Mouse (Mus musculus) stomach, embryonic 15.5 days (tissue): ENCODE results near the gene Olfr552. TPM values are rescaled to one million over a fixed set of nuclear protein-coding genes. Genes with fewer than 3 reads are reported as not detected.
"Not testable (repeated sequence)": the region's sequence is repeated elsewhere in the genome, so short reads cannot be mapped to it uniquely, and the experiment has no call there.

Experiments
- ATAC-seq: fragments of 200-750 bp; cut with Nextera tagmentation; 2 replicates; pipeline ENCODE4 v1.8.0; 2017; ENCODE audit warnings: low read depth, moderate number of reproducible peaks, moderate TSS enrichment; ENCODE audit not compliant: insufficient read depth, low FRiP score
- H3K27ac ChIP-seq: fragments of 300-500 bp; sonication (generic); 2 replicates; pipeline ENCODE4 v1.5.1; 2015; ENCODE audit warnings: mild to moderate bottlenecking, inconsistent platforms
- H3K27me3 ChIP-seq: fragments of 300-500 bp; sonication (generic); replicated peaks from 2 replicates; pipeline ENCODE4 v1.6.1; 2015; ENCODE audit warnings: inconsistent platforms
- H3K36me3 ChIP-seq: fragments of 300-500 bp; sonication (generic); 2 replicates; pipeline ENCODE4 v1.6.1; 2015; ENCODE audit warnings: inconsistent platforms
- H3K4me1 ChIP-seq: fragments of 300-500 bp; sonication (generic); 2 replicates; pipeline ENCODE4 v1.6.1; 2015; ENCODE audit warnings: inconsistent platforms
- H3K4me2 ChIP-seq: fragments of 300-500 bp; sonication (generic); 2 replicates; pipeline ENCODE4 v1.6.1; 2015; ENCODE audit warnings: mild to moderate bottlenecking, inconsistent platforms
- H3K4me3 ChIP-seq: fragments of 300-500 bp; sonication (generic); replicated peaks from 2 replicates; pipeline ENCODE4 v1.5.1; 2015; ENCODE audit warnings: inconsistent platforms
- H3K9ac ChIP-seq: fragments of 300-500 bp; sonication (generic); 2 replicates; pipeline ENCODE4 v1.6.1; 2015; ENCODE audit warnings: inconsistent platforms
- H3K9me3 ChIP-seq: fragments of 300-500 bp; sonication (generic); 2 replicates; pipeline ENCODE4 v1.6.1; 2016; ENCODE audit warnings: inconsistent platforms
- WGBS: fragments of 180-500 bp; shearing (Covaris S2); methylation state at CpG from one replicate; pipeline ENCODE4 v1.1.7; 2015; 5-methylcytosine and 5-hydroxymethylcytosine counted together
- polyA plus RNA-seq: library from polyadenylated mRNA; unstranded; fragments of >200 nt; fragmentation: Nextera tagmentation; extraction: Ambion mirVana; gene quantifications from 2 replicates; pipeline ENCODE4 v1.2.1, GENCODE M21; 2015

Olfr552 gene
- polyA plus RNA-seq, 1 experiment from 2014 or later, result not detected

DNA sequence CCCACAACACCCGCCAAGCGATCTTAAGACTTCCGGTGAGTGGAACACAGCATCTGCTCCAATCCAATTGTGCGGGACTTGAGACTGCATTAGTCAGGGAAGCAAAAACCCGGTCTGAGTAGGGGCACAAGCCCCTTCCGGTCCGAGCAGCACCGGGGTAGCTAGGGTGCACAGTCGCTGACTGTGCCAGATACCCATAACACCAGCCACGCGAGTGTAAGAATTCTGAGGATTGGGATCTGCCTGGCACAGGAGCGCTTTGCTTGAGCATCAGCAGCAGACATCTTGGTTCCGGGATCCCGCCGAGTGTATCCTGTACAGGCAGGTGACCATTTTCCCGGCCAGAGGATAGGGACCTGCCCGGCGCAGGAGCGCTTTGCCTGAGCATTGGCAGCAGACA is 22.8 kb downstream of the Olfr552 start:
- H3K36me3 ChIP-seq, H3K9ac ChIP-seq, H3K9me3 ChIP-seq, H3K4me1 ChIP-seq, ATAC-seq, H3K27ac ChIP-seq, H3K27me3 ChIP-seq, H3K4me2 ChIP-seq, H3K4me3 ChIP-seq: not testable (repeated sequence)
- 82% methylated on average over 19 of the region's 19 CpGs for WGBS

DNA sequence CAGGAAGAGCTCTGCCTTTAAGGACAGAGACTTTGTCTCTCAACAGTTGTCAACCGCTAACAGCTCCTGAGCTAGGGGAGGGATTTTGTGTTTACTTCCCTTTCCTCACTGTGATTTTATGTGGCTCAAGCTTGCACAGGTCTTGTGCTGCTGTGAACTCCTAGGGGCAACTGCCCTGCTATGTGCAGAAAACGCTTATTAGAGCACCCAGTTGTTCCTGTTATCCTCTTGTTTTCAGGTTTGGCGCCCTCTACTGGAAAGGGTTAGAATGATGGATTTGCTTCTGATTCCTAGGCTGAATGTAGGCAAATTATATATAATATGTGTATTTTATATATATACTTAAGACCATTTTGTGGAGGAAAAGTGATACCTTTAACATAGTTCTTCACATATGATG is 39.1 kb downstream of the Olfr552 start:
- Histone ChIP-seq H3K36me3 (no peaks in the 10 kb centered on the region), H3K27ac (no peak overlapping the region), H3K4me3 (no peak overlapping the region), H3K9me3 (no peaks in the 10 kb centered on the region), H3K27me3 (no peaks in the 10 kb centered on the region), H3K9ac (no peak overlapping the region), H3K4me2 (no peak overlapping the region), H3K4me1 (no peaks in the 10 kb centered on the region)
- 36% methylated on average over 3 of the region's 3 CpGs for WGBS
- no peak for ATAC-seq

DNA sequence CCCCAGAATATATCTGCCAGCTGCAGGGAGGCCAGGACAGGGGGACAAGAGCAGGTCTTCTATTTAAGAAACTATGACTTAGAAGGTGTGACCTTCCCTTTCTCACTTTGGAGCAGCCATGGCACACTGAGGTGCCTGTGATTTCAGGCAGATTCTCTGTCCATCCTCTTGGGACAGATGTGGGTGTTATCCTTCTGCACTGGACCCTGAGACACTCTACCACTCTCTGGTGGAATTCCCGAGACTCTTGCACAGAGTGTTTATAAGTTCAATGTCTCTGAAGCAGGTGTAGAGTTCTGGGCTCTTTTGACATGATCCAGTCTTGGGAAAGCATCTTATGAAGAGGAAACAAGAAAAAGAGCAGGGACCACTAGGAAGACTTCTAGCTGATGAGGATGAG is 40.6 kb downstream of the Olfr552 start, which contains the start of gene Olfr554:
Gene Olfr554, plus strand, starts transcription at position 301 of the 400 bp plus-strand sequence.
- Histone ChIP-seq H3K9me3 (no peaks in the 10 kb centered on the region), H3K36me3 (no peaks in the 10 kb centered on the region), H3K4me1 (no peaks in the 10 kb centered on the region), H3K27me3 (no peaks in the 10 kb centered on the region), H3K4me3 (no peak within 1 kb of the TSS), H3K4me2 (no peak within 1 kb of the TSS), H3K9ac (no peak within 1 kb of the TSS), H3K27ac (no peak within 1 kb of the TSS)
- 67% methylated on average over 1 of the region's 1 CpGs for WGBS
- ATAC-seq, result no peak

DNA sequence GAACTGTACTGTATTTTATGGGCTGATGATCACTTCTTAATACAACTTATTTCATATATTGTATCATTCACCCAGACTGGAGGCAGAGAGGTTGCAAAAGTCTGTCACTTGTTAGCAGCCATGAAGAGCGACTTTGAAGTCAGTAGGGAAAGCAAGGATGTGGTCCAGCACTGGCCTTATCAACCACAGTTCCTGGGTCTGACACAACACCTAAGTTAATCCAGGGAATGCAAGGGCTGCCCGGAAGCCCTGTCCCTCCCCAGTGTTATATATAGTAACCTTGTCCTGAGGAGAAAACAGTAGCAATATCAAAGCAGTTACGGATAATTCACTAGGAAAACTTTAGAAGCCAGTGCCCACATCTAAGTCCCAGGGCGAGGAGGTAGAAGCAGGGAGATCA is 47.4 kb downstream of the Olfr552 start:
- not testable (repeated sequence) for H3K27ac ChIP-seq, H3K9ac ChIP-seq, H3K4me3 ChIP-seq, H3K36me3 ChIP-seq, ATAC-seq, H3K9me3 ChIP-seq, H3K4me1 ChIP-seq, H3K27me3 ChIP-seq, H3K4me2 ChIP-seq
- 81% methylated on average over 4 of the region's 4 CpGs for WGBS

Other genes with a start within 250 kb of the Olfr552 start
- 133 and 138 TPM in 2 replicates for gene Rrm1, start 156.1 kb upstream of the Olfr552 start, polyA plus RNA-seq
- 0.41 and 0.53 TPM in 2 replicates for gene Olfr543, start 116.1 kb upstream of the Olfr552 start, polyA plus RNA-seq
- gene Olfr544, start 109.5 kb upstream of the Olfr552 start, polyA plus RNA-seq, result 0.04 TPM in 2 replicates
- not detected in 2 replicates for gene Olfr545, start 98.2 kb upstream of the Olfr552 start, polyA plus RNA-seq
- not detected in 2 replicates for gene Olfr547, start 63.0 kb upstream of the Olfr552 start, polyA plus RNA-seq
- gene Olfr548-ps1, start 56.9 kb upstream of the Olfr552 start, polyA plus RNA-seq, result not detected in 2 replicates
- not detected in 2 replicates for gene Olfr549, start 47.9 kb upstream of the Olfr552 start, polyA plus RNA-seq
- gene Trim21, start 32.3 kb upstream of the Olfr552 start, polyA plus RNA-seq, result 0.49 and 1.1 TPM in 2 replicates
- gene Olfr550, start 26.3 kb upstream of the Olfr552 start, polyA plus RNA-seq, result not detected in 2 replicates
- gene Olfr551, start 5.9 kb upstream of the Olfr552 start, polyA plus RNA-seq, result not detected in 2 replicates
- gene Olfr553, start 20.4 kb downstream of the Olfr552 start, polyA plus RNA-seq, result not detected in 2 replicates
- gene Olfr554, start 40.7 kb downstream of the Olfr552 start, polyA plus RNA-seq, result not detected in 2 replicates
- gene Olfr555, start 61.1 kb downstream of the Olfr552 start, polyA plus RNA-seq, result not detected in 2 replicates
- gene Olfr556, start 67.1 kb downstream of the Olfr552 start, polyA plus RNA-seq, result not detected in 2 replicates
- gene Trim68, start 89.6 kb downstream of the Olfr552 start, polyA plus RNA-seq, result 12.8 and 13.6 TPM in 2 replicates
- gene Olfr557, start 98.1 kb downstream of the Olfr552 start, polyA plus RNA-seq, result not detected in 2 replicates
- gene Olfr558, start 104.4 kb downstream of the Olfr552 start, polyA plus RNA-seq, result 0.18 and 0.30 TPM in 2 replicates
- gene Olfr33, start 121.3 kb downstream of the Olfr552 start, polyA plus RNA-seq, result not detected in 2 replicates
- not detected in 2 replicates for gene Olfr559, start 129.7 kb downstream of the Olfr552 start, polyA plus RNA-seq
- not detected in 2 replicates for gene Olfr560, start 161.6 kb downstream of the Olfr552 start, polyA plus RNA-seq
- 0.28 and 0.44 TPM in 2 replicates for gene Olfr78, start 161.7 kb downstream of the Olfr552 start, polyA plus RNA-seq
- not detected in 2 replicates for gene Olfr561, start 173.5 kb downstream of the Olfr552 start, polyA plus RNA-seq
- not detected in 2 replicates for gene Olfr564, start 205.7 kb downstream of the Olfr552 start, polyA plus RNA-seq